Mouse (Mus musculus): Measurements from ENCODE around the gene Tmco2. TPM values are rescaled to one million over a fixed set of nuclear protein-coding genes. Genes with fewer than 3 reads are reported as not detected.

The Tmco2 gene
- total and polyA plus RNA-seq, 2 experiments: not detected

- H3K36me3 ChIP-seq (ENCODE audit: control insufficient read depth, insufficient read depth, low read length): peaks cover 7% of the 10 kb centered on the region
- H3K4me3 ChIP-seq (ENCODE audit: insufficient read depth, low read depth, low read length): no peak overlapping the region
- no peaks in the 10 kb centered on the region for H3K79me2 ChIP-seq (ENCODE audit: control insufficient read depth, insufficient read depth, low read length)
- H3K4me1 ChIP-seq (ENCODE audit: control insufficient read depth, insufficient read depth, low read length): no peaks in the 10 kb centered on the region
- H3K27ac ChIP-seq (replicated peaks; ENCODE audit: insufficient read depth, low read depth, low read length): no peak overlapping the region
- H3K27me3 ChIP-seq (ENCODE audit: control insufficient read depth, insufficient read depth, low read length): peaks cover 5% of the 10 kb centered on the region; the same call in 1 of the 2 replicates
- WGBS: 59% methylated on average over 3 of the region's 3 CpGs
- H3K9ac ChIP-seq (ENCODE audit: low read depth, low read length): no peak overlapping the region
- no peak for DNase-seq (ENCODE audit: extremely low read depth, low read depth, low spot score)
- peak; percentile 75 for TF ChIP-seq CTCF (IDR thresholded peaks at IDR 0.05; ENCODE audit: low read depth, low read length)
- no peak for TF ChIP-seq POLR2A (IDR thresholded peaks at IDR 0.05; ENCODE audit: extremely low read depth, insufficient read depth, low read length)
Measured at GRCm38 (mm10) chr4:121056342-121056741, 52.7 kb downstream of the Tmco2 start.

Other genes starting within 250 kb of the Tmco2 start
- 3.2 and 5.4 TPM in 2 replicates for gene Exo5, start 184.2 kb downstream of the Tmco2 start, total RNA-seq (2014; rRNA removed)
- gene Exo5, start 184.2 kb downstream of the Tmco2 start, polyA plus RNA-seq (2012; rRNA removed): 1.4 and 1.6 TPM in 2 replicates
- 1.3 and 3.5 TPM in 2 replicates for gene Zfp69, start 157.5 kb downstream of the Tmco2 start, total RNA-seq (2014; rRNA removed)
- 0.87 and 1.00 TPM in 2 replicates for gene Zfp69, start 157.5 kb downstream of the Tmco2 start, polyA plus RNA-seq (2012; rRNA removed)
- 13.7 and 16.9 TPM in 2 replicates for gene Smap2, start 92.0 kb downstream of the Tmco2 start, total RNA-seq (2014; rRNA removed)
- 19.2 and 20.8 TPM in 2 replicates for gene Smap2, start 92.0 kb downstream of the Tmco2 start, polyA plus RNA-seq (2012; rRNA removed)
- gene Col9a2, start 69.8 kb downstream of the Tmco2 start, total RNA-seq (2014; rRNA removed): not detected in 2 replicates
- gene Col9a2, start 69.8 kb downstream of the Tmco2 start, polyA plus RNA-seq (2012; rRNA removed): not detected in 2 replicates
- gene Zmpste24, start 11.0 kb downstream of the Tmco2 start, total RNA-seq (2014; rRNA removed): 37.3 and 41.0 TPM in 2 replicates
- 24.3 and 25.7 TPM in 2 replicates for gene Zmpste24, start 11.0 kb downstream of the Tmco2 start, polyA plus RNA-seq (2012; rRNA removed)
- gene Rlf, start 105.9 kb upstream of the Tmco2 start, total RNA-seq (2014; rRNA removed): 9.5 and 10.5 TPM in 2 replicates
- gene Rlf, start 105.9 kb upstream of the Tmco2 start, polyA plus RNA-seq (2012; rRNA removed): 1.3 and 1.5 TPM in 2 replicates
- not detected in 2 replicates for gene Gm12888, start 215.7 kb upstream of the Tmco2 start, total RNA-seq (2014; rRNA removed)
- not detected in 2 replicates for gene Gm12888, start 215.7 kb upstream of the Tmco2 start, polyA plus RNA-seq (2012; rRNA removed)